Mouse (Mus musculus): ENCODE measurements around the gene Notch4.
A peak's percentile ranks its signal among the peaks of the same experiment; 100 is the strongest.

Gene Notch4

GRCm38 (mm10) chr17:34597566-34598095 is 33.6 kb downstream of the Notch4 start, which contains the start of gene Ager:
TSS of gene Ager (plus strand) at chr17:34597862.
- DNase-seq, result no peak

GRCm38 (mm10) chr17:34599891-34600290 is 35.8 kb downstream of the Notch4 start:
- DNase-seq, result no peak

GRCm38 (mm10) chr17:34601796-34602195 is 37.7 kb downstream of the Notch4 start:
- DNase-seq, result no peak

GRCm38 (mm10) chr17:34603375-34604060 is 39.5 kb downstream of the Notch4 start, which contains the start of gene Rnf5:
TSS of gene Rnf5 (minus strand) at chr17:34603690.
- DNase-seq, result peak; percentile 100

- DNase-seq, result peak; percentile 100
Observed at GRCm38 (mm10) chr17:34604061-34604508, 40.0 kb downstream of the Notch4 start, which contains the start of gene Agpat1. TSS of gene Agpat1 (plus strand) at chr17:34604262.

GRCm38 (mm10) chr17:34604511-34605237 is 40.6 kb downstream of the Notch4 start:
- no peak for DNase-seq

- peak; percentile 97 for DNase-seq
Observed at GRCm38 (mm10) chr17:34605609-34606008, 41.5 kb downstream of the Notch4 start.

- no peak for DNase-seq
Observed at GRCm38 (mm10) chr17:34606186-34607039, 42.3 kb downstream of the Notch4 start.

- no peak for DNase-seq
Observed at GRCm38 (mm10) chr17:34607997-34608396, 43.9 kb downstream of the Notch4 start.

- DNase-seq, result no peak
Observed at GRCm38 (mm10) chr17:34611050-34611449, 47.0 kb downstream of the Notch4 start.

GRCm38 (mm10) chr17:34613054-34613645 is 49.1 kb downstream of the Notch4 start:
- DNase-seq, result no peak

GRCm38 (mm10) chr17:34613830-34614229 is 49.8 kb downstream of the Notch4 start:
- no peak for DNase-seq

- DNase-seq, result peak; percentile 32
Observed at GRCm38 (mm10) chr17:34615871-34616270, 51.8 kb downstream of the Notch4 start, which contains the start of gene Egfl8. TSS of gene Egfl8 (minus strand) at chr17:34615971.

- DNase-seq, result peak; percentile 84
Observed at GRCm38 (mm10) chr17:34618999-34619398, 54.9 kb downstream of the Notch4 start.

- DNase-seq, result no peak
Observed at GRCm38 (mm10) chr17:34621006-34621405, 56.9 kb downstream of the Notch4 start.

GRCm38 (mm10) chr17:34623161-34623560 is 59.1 kb downstream of the Notch4 start:
- no peak for DNase-seq

- DNase-seq, result no peak
Observed at GRCm38 (mm10) chr17:34624981-34625380, 60.9 kb downstream of the Notch4 start.

GRCm38 (mm10) chr17:34626062-34626772 is 62.1 kb downstream of the Notch4 start:
- DNase-seq, result no peak

GRCm38 (mm10) chr17:34626773-34627092 is 62.7 kb downstream of the Notch4 start:
- DNase-seq, result peak; percentile 82

- DNase-seq, result peak; percentile 97
Observed at GRCm38 (mm10) chr17:34627093-34627942, 63.2 kb downstream of the Notch4 start.
